Mouse (Mus musculus) cerebellum, adult 18-20 months (tissue): ENCODE results near the gene Fut1.
A peak's percentile ranks its signal among the peaks of the same experiment; 100 is the strongest.
"Not testable (repeated sequence)": the region's sequence is repeated elsewhere in the genome, so short reads cannot be mapped to it uniquely, and the experiment has no call there.

Experiments
- DNase-seq, 2 experiments: peaks; one replicate each; pipeline ENCODE4 v3.0.0; 2021

Fut1 gene

GRCm38 (mm10) chr7:45640191-45640957, 23.3 kb downstream of the Fut1 start:
- DNase-seq = no peak

DNA sequence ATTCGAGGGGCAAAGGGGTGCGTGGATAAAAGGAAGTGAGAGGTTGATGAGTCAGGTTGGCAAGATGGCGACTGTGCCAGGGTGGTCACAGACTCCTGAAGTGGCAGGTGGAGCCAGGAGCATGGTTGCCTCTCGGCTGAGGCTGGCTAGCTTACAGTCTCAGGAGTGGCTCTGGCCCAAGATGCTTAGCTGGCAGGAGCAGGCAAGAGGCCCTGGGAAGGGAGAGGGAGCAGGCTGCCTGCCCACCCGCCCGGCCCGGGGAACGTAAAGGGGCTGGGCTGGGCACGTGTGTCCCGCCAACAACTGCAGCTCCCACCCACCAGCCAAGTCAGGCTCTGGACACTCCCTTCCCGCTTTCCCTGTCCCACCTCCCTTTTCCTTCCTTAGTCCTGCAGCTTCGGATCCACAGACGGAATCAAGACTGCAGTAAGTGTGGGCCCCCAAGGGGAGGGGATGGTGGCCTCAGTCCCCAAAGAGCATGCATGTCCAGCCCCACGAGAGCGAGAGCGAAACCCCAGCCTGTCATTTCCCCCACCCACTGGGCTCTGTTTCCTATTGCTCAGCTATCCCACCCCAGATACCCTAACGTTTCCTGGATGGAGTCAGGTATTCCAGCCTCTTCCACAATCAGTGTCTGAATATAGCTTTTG, 24.4 kb downstream of the Fut1 start:
- DNase-seq = peak; percentile 59 to 70

GRCm38 (mm10) chr7:45642083-45642482, 25.0 kb downstream of the Fut1 start:
- peak; percentile 59 to 60 for DNase-seq

- peak in 1 of 2 experiments; percentile 37 for DNase-seq
Measured at GRCm38 (mm10) chr7:45642503-45643255, 25.6 kb downstream of the Fut1 start.

DNA sequence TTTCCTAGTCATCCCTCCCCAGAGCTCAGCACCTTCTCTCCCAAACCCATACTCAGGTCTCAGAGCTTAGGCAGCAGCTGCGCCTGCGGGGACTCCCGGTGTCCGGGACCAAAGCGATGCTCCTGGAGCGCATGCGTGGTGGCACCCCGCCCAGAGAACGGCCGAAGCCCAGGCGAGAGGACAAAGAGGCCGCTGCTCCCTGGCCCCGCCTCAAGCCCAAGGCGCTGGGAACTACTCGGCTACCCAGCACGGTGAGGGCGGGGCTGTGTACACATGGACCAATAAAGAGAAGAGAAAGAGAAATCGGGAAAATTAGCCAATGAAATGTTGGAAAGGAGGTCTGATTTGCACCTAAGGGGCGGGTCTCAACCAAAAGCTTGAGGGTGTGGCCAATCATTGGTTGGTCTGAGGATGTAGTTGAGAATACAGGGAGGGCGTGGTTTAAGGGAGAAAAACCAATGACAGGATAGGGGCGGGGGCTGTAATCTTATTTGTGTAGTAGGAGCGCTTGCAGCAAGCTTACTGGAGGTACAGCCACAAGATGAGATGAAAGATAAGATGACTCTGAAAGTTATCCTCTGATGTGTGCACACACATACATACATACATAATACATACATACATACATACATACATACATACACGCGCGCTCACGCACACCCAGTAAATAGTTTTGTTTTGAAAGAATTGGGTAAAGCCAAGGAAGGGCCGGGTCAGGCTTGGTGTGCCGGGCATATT, 26.5 kb downstream of the Fut1 start:
- peak; percentile 99 to 100 for DNase-seq

DNA sequence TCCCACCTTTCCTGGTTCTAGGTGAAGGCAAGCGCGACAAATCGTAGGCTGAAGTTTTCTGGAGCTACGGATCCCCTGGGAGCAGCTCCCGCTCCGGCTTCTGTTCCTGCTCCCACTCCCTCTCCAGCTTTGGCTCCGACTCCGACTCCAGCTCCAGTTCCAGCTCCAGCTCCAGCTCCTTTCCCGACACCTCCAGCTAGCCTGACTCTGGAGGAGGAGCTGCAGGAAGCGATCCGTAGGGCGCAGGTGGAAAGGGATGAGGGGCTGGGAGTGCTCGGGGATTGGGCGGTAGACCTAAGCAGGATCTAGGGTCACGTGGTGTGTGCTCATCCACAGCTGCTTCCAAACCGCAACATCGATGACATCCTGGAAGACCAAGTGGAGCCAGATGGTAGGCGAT, 27.1 kb downstream of the Fut1 start:
- peak; percentile 66 to 68 for DNase-seq

DNA sequence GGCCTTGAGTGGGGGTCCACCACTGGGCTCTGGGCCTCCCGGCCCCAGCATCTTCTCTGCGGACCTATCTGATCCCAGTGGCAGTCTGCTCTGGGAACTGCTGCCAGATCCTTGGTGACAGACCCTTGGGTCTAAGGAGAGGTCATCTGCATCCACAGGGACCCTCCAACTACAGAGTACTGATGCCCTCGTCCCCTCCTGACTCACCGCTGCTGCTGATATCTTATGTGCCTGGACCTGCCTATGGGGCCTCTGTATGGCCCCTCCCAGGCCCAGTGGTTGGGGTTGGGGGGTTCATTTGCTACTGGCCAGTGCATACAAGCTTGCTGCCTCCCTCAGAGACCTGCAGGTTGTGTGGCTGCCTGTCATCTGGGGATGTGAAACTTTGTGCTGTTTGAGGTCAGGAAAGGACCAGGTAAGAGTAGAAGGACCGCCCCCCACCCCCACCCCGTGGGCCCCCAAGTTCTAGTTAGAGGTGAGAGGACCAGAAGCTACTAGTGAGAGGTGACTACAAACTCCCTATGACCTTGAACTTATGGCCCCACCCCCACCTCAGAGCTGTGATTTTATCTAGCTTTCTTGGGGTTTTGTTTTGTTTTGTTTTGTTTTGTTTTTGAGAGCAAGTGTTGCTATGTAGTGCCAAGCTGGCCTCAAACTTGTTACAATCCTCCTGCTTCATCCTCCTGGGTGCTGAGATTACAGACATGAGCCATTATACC, 27.9 kb downstream of the Fut1 start:
- DNase-seq = peak in 1 of 2 experiments; percentile 32

- no peak for DNase-seq
Measured at GRCm38 (mm10) chr7:45645591-45645971, 28.5 kb downstream of the Fut1 start.

DNA sequence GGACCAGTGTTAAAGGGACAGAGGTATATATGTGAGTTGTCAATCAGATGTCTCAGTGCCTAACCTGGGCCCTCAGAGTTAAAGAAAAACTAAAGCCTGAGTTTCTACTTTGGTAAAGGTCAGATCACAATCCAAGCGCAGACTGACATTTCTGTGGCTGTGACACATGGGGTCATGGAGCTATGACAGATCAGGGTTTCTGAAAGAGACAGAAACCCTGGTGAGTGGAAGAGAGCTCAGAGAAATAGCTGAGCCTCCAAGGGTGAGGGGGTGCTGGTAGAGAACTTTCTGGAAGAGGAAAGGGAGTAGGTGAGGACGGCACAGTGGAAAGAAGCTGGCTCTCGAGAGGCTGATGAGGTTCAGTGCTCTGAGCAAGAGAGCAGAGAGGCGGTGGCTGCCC, 29.6 kb downstream of the Fut1 start:
- DNase-seq = no peak

GRCm38 (mm10) chr7:45649351-45649750, 32.3 kb downstream of the Fut1 start:
- DNase-seq = no peak

- DNase-seq = not testable (repeated sequence)
Measured at GRCm38 (mm10) chr7:45650484-45650883, 33.4 kb downstream of the Fut1 start.

- DNase-seq = no peak
Measured at GRCm38 (mm10) chr7:45654424-45655047, 37.4 kb downstream of the Fut1 start.

GRCm38 (mm10) chr7:45660746-45661478, 43.8 kb downstream of the Fut1 start:
- no peak for DNase-seq

DNA sequence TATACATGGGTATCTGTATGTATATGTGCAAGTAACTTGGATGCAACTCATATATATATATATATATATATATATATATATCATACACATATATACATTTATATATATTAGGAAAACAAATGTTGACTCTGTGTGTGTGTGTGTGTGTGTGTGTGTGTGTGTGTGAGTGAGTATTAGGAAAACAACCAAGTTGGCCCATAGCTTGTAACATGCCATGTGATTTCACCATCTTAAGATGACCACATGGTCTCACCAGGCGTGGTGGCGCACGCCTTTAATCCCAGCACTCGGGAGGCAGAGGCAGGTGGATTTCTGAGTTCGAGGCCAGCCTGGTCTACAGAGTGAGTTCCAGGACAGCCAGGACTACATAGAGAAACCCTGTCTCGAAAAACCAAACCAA, 44.6 kb downstream of the Fut1 start:
- DNase-seq = not testable (repeated sequence)

DNA sequence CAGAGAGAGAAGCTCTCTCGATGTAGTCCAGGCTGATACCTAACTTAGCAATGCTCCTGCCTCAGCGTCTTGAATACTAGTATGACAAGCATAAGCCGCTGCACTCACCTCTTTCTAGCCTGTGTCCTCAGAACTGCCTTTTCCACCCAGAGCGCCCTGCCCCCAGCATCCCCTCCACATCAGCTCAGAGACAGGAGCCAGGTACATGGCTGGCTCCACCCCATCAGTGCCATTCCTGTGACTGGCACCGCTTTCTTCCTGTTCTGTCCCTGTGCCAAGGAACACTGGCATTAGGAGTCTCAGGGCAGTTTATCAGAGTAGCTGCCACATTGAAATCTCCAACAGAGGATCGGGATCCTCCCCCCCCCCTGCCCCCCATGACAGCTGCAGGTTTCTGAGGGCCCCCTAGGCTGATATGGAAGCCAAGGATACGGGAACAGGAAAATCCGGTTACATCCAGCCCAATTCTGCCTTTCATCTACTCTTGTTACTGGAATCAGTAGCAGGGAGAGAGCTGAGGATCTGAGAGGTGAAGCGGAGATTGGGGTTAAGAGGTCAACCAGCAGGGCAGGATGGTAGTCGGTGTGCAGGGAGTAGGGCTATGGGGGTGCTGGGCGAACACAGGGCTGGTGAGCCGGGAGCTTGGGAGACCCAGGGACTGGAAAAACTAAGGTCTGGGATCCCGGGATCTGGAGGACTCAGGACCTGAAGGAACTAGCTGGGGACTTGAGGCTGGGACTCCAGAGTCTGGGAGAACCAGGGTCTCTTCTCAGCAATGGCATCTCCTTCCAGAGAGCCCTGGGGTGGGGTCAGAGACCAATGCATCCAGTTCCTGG, 48.4 kb downstream of the Fut1 start:
- no peak for DNase-seq

- DNase-seq = no peak
Measured at GRCm38 (mm10) chr7:45666161-45666560, 49.1 kb downstream of the Fut1 start, which contains the start of gene Fut2. Gene Fut2 (minus strand): TSS chr7:45666394.

GRCm38 (mm10) chr7:45667761-45668160, 50.7 kb downstream of the Fut1 start:
- no peak for DNase-seq

GRCm38 (mm10) chr7:45668921-45669320, 51.8 kb downstream of the Fut1 start:
- no peak for DNase-seq
